Comparison of ENCODE assay signal across 8 mouse cellular contexts in the genomic region with DNA sequence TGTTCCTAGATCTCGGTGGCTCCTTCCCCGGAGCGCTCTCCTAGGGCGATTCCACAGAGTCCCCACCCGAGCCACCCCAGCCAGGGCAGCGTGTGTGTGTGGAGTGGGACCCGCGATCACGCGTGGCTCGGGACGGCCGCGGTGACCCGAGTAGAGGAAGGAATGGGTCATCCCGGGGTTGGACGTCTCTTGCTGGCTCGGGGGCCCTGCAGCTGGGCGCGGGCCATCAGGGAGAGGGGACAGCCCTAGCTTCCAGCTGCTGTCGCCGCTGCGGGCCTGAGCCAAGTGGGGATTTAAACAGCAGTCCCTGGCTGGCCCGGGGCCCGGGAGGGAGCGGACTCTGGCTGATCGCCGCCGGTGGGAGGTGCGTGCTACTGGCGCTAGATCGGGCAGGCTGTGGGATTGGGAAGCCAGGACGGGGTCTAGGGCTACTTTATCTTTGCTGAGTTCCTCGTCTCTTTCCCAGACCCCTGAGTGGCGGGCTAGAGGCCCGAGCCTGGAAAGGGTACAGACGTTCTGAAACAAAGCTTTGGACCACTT. TPM values are rescaled to one million over a fixed set of nuclear protein-coding genes. Genes with fewer than 3 reads are reported as not detected.
DNase-seq lines count a peak whose midpoint lies in the region; ATAC-seq and TF ChIP-seq lines count a peak whose summit lies in the region.

No protein-coding gene starts in this region.

- H3K36me3 ChIP-seq in forebrain, embryonic 10.5 days (replicated peaks) = peaks cover 33% of the 10 kb centered on the region
- H3K36me3 ChIP-seq in heart, embryonic 15.5 days = no peaks in the 10 kb centered on the region
- H3K36me3 ChIP-seq in liver, embryonic 13.5 days = peaks cover 9% of the 10 kb centered on the region; the same call in 1 of the 2 replicates
- H3K36me3 ChIP-seq in neural tube, embryonic 11.5 days (ENCODE audit: control insufficient read depth, insufficient read depth, low read length) = 0 out of 2 replicates have a peak, but pooled peaks cover 2% of the 10 kb centered on the region
- H3K36me3 ChIP-seq in stomach, postnatal 0 days (ENCODE audit: control insufficient read depth, insufficient read depth, low read length) = peaks cover 4% of the 10 kb centered on the region; the same call in 1 of the 2 replicates

- H3K9ac ChIP-seq in heart, embryonic 15.5 days = peak overlapping the region; percentile 94
- peak overlapping the region; percentile 89 for H3K9ac ChIP-seq in liver, embryonic 13.5 days
- peak overlapping the region; percentile 97 for H3K9ac ChIP-seq in neural tube, embryonic 11.5 days (ENCODE audit: low read length)
- H3K9ac ChIP-seq in stomach, postnatal 0 days (ENCODE audit: low read length) = peak overlapping the region; percentile 89

- H3K27ac ChIP-seq in forebrain, embryonic 10.5 days = peak overlapping the region; percentile 96
- peak overlapping the region; percentile 98 for H3K27ac ChIP-seq in heart, embryonic 15.5 days
- H3K27ac ChIP-seq in liver, embryonic 13.5 days = peak overlapping the region; percentile 75
- peak overlapping the region; percentile 96 for H3K27ac ChIP-seq in neural tube, embryonic 11.5 days (ENCODE audit: low read depth, low read length)
- peak overlapping the region; percentile 96 for H3K27ac ChIP-seq in stomach, postnatal 0 days (replicated peaks)

- ATAC-seq in CD4-positive, CD25-positive, alpha-beta regulatory T cell, adult 4 months = peak; percentile 5
- peak; percentile 87 for ATAC-seq in heart, embryonic 15.5 days (replicated peaks; ENCODE audit: insufficient number of reproducible peaks, insufficient read depth, low FRiP score, low read depth)
- ATAC-seq in liver, embryonic 13.5 days (ENCODE audit: low read depth) = peak; percentile 57
- peak; percentile 77 for ATAC-seq in neural tube, embryonic 11.5 days (ENCODE audit: insufficient read depth, low FRiP score, low TSS enrichment)
- peak; percentile 78 for ATAC-seq in stomach, postnatal 0 days (ENCODE audit: low FRiP score, low TSS enrichment)

- no peak for TF ChIP-seq EP300 in stomach, postnatal 0 days (optimal IDR thresholded peaks at IDR 0.05)

- H3K4me2 ChIP-seq in heart, embryonic 15.5 days = peak overlapping the region; percentile 65
- peak overlapping the region; percentile 97 for H3K4me2 ChIP-seq in liver, embryonic 13.5 days
- H3K4me2 ChIP-seq in neural tube, embryonic 11.5 days (ENCODE audit: low read depth) = peak overlapping the region; percentile 50
- peak overlapping the region; percentile 64 for H3K4me2 ChIP-seq in stomach, postnatal 0 days (replicated peaks; ENCODE audit: low read depth)

- no peaks in the 10 kb centered on the region for H3K9me3 ChIP-seq in forebrain, embryonic 10.5 days
- no peaks in the 10 kb centered on the region for H3K9me3 ChIP-seq in heart, embryonic 15.5 days (replicated peaks)
- H3K9me3 ChIP-seq in liver, embryonic 13.5 days (replicated peaks) = no peaks in the 10 kb centered on the region
- no peaks in the 10 kb centered on the region for H3K9me3 ChIP-seq in neural tube, embryonic 11.5 days (ENCODE audit: control insufficient read depth, low read length)
- H3K9me3 ChIP-seq in stomach, postnatal 0 days (ENCODE audit: control insufficient read depth, low read length) = no peaks in the 10 kb centered on the region

- under 1% methylated on average over 37 of the region's 37 CpGs for WGBS in forebrain, embryonic 10.5 days
- WGBS in heart, embryonic 15.5 days = under 1% methylated on average over 37 of the region's 37 CpGs
- under 1% methylated on average over 34 of the region's 37 CpGs for WGBS in liver, embryonic 13.5 days (ENCODE audit: insufficient replicate concordance)
- WGBS in neural tube, embryonic 11.5 days = 0% methylated on average over 35 of the region's 37 CpGs
- WGBS in stomach, postnatal 0 days = under 1% methylated on average over 36 of the region's 37 CpGs

- no peaks in the 10 kb centered on the region for H3K27me3 ChIP-seq in forebrain, embryonic 10.5 days (ENCODE audit: poor library complexity, severe bottlenecking)
- no peaks in the 10 kb centered on the region for H3K27me3 ChIP-seq in heart, embryonic 15.5 days
- no peaks in the 10 kb centered on the region for H3K27me3 ChIP-seq in liver, embryonic 13.5 days
- no peaks in the 10 kb centered on the region for H3K27me3 ChIP-seq in neural tube, embryonic 11.5 days (ENCODE audit: control insufficient read depth, insufficient read depth, low read length)
- H3K27me3 ChIP-seq in stomach, postnatal 0 days (ENCODE audit: control insufficient read depth, insufficient read depth, low read length) = no peaks in the 10 kb centered on the region

- peak overlapping the region; percentile 75 for H3K4me3 ChIP-seq in forebrain, embryonic 10.5 days
- peak overlapping the region; percentile 85 for H3K4me3 ChIP-seq in heart, embryonic 15.5 days
- H3K4me3 ChIP-seq in liver, embryonic 13.5 days (replicated peaks) = peak overlapping the region; percentile 90
- peak overlapping the region; percentile 87 for H3K4me3 ChIP-seq in neural tube, embryonic 11.5 days (ENCODE audit: low read depth, low read length)
- peak overlapping the region; percentile 88 for H3K4me3 ChIP-seq in stomach, postnatal 0 days (ENCODE audit: low read depth, low read length)

- TF ChIP-seq CTCF in stomach, postnatal 0 days (IDR thresholded peaks at IDR 0.05; ENCODE audit: low read depth) = peak; percentile 20; the same call in 1 of the 2 replicates

- peak; percentile 17 for DNase-seq in c-Kit-negative CD71-positive TER-119-positive erythroid progenitor cells, embryonic 14.5 days (ENCODE audit: low read depth, low spot score)
- DNase-seq in forebrain, embryonic 10.5 days (ENCODE audit: extremely low spot score, low spot score) = peak; percentile 79
- peak; percentile 96 for DNase-seq in kidney, postnatal 25 days
- peak; percentile 69 for DNase-seq in liver, embryonic 13.5 days
- DNase-seq in neural tube, embryonic 11.5 days (ENCODE audit: low spot score) = peak; percentile 82
- DNase-seq in stomach, postnatal 0 days (ENCODE audit: low spot score) = peak; percentile 90

- peaks cover 33% of the 10 kb centered on the region for H3K4me1 ChIP-seq in forebrain, embryonic 10.5 days
- H3K4me1 ChIP-seq in heart, embryonic 15.5 days (replicated peaks) = peaks cover 33% of the 10 kb centered on the region
- H3K4me1 ChIP-seq in liver, embryonic 13.5 days (replicated peaks) = peaks cover 16% of the 10 kb centered on the region
- H3K4me1 ChIP-seq in neural tube, embryonic 11.5 days (ENCODE audit: control insufficient read depth, insufficient read depth, low read length) = peaks cover 6% of the 10 kb centered on the region; the same call in 1 of the 2 replicates
- no peaks in the 10 kb centered on the region for H3K4me1 ChIP-seq in stomach, postnatal 0 days (replicated peaks; ENCODE audit: control insufficient read depth, insufficient read depth)

RNA-seq across cellular contexts. Expression of a gene that starts 0.8 kb away (rescaled TPM):
- polyA plus RNA-seq in CD4-positive, CD25-positive, alpha-beta regulatory T cell, adult 4 months (2017; shearing (Covaris generic)) = 10 to 100 TPM; 42.2 to 42.6 TPM
- polyA plus RNA-seq in forebrain, embryonic 10.5 days (2016; fragmentation: Nextera tagmentation; extraction: Ambion mirVana) = 28.2 and 29.2 TPM in 2 replicates
- polyA plus RNA-seq in heart, embryonic 15.5 days (2015; fragmentation: Nextera tagmentation; extraction: Ambion mirVana) = 7.9 and 12.5 TPM in 2 replicates
- 1.2 and 2.1 TPM in 2 replicates for polyA plus RNA-seq in liver, embryonic 13.5 days (2015; fragmentation: Nextera tagmentation; extraction: Ambion mirVana)
- 41.7 and 43.2 TPM in 2 replicates for polyA plus RNA-seq in neural tube, embryonic 11.5 days (2014; fragmentation: Nextera tagmentation; extraction: Ambion mirVana)
- 4.0 and 4.3 TPM in 2 replicates for polyA plus RNA-seq in stomach, postnatal 0 days (2015; fragmentation: Nextera tagmentation; extraction: Ambion mirVana)

Comparison
In these comparisons a context has a peak if more than half of its experiments do, and no peak if none do; other contexts are left out.
1. Peak in every context shown above with its lines: DNase-seq, ATAC-seq, H3K4me3 ChIP-seq and H3K27ac ChIP-seq.
2. ATAC-seq: peak in every context shown above with its lines; median percentile 87 in heart, embryonic 15.5 days; 78 in stomach, postnatal 0 days; 77 in neural tube, embryonic 11.5 days; 57 in liver, embryonic 13.5 days; 5 in CD4-positive, CD25-positive, alpha-beta regulatory T cell, adult 4 months.
3. DNase-seq: peak in every context shown above with its lines; median percentile 96 in kidney, postnatal 25 days; 90 in stomach, postnatal 0 days; 82 in neural tube, embryonic 11.5 days; 79 in forebrain, embryonic 10.5 days; 69 in liver, embryonic 13.5 days; 17 in c-Kit-negative CD71-positive TER-119-positive erythroid progenitor cells, embryonic 14.5 days.